Mouse (Mus musculus) kidney, adult 2 months (tissue): ENCODE data around the gene Trip11. TPM values are rescaled to one million over a fixed set of nuclear protein-coding genes. Genes with fewer than 3 reads are reported as not detected.
A peak's percentile ranks its signal among the peaks of the same experiment; 100 is the strongest.

Experiments used
- DNase-seq: peaks from one replicate; pipeline ENCODE4 v3.0.0; 2021
- H3K27ac ChIP-seq: fragments of 200-500 bp; 2 replicates; pipeline ENCODE4 v1.5.1; 2012; ENCODE audit warnings: low read depth, low read length, control low read depth, inconsistent platforms; ENCODE audit not compliant: insufficient read depth
- H3K27me3 ChIP-seq: fragments of 200-500 bp; replicated peaks from 2 replicates; pipeline ENCODE4 v1.6.1; 2012; ENCODE audit warnings: mild to moderate bottlenecking, moderate library complexity, low read length, inconsistent platforms; ENCODE audit not compliant: control insufficient read depth, insufficient read depth
- H3K36me3 ChIP-seq: fragments of 200-500 bp; 2 replicates; pipeline ENCODE4 v1.6.1; 2012; ENCODE audit warnings: mild to moderate bottlenecking, moderate library complexity, low read length, inconsistent platforms; ENCODE audit not compliant: control insufficient read depth, insufficient read depth
- H3K4me1 ChIP-seq: fragments of 200-500 bp; 2 replicates; pipeline ENCODE4 v1.6.1; 2011; ENCODE audit warnings: low read length; ENCODE audit not compliant: control insufficient read depth, insufficient read depth
- H3K4me3 ChIP-seq: fragments of 200-500 bp; 2 replicates; pipeline ENCODE4 v1.5.1; 2011; ENCODE audit warnings: mild to moderate bottlenecking, low read depth, low read length, control low read depth; ENCODE audit not compliant: insufficient read depth
- CTCF ChIP-seq: fragments of 200-500 bp; conservative IDR thresholded peaks from 2 replicates; pipeline ENCODE4 v1.5.1; 2011; ENCODE audit warnings: low read depth, mild to moderate bottlenecking, control low read depth, low read length, moderate library complexity, mixed read lengths; ENCODE audit not compliant: insufficient read depth, insufficient read length
- POLR2A ChIP-seq: fragments of 200-500 bp; IDR thresholded peaks from one replicate; pipeline ENCODE4 v1.6.1; 2011; ENCODE audit warnings: low read depth, low read length, control low read depth
- WGBS: fragments of 180-500 bp; shearing (Covaris S2); methylation state at CpG from one replicate; pipeline ENCODE4 v1.1.7; 2018; 5-methylcytosine and 5-hydroxymethylcytosine counted together
- polyA plus RNA-seq: library from polyadenylated mRNA; depleted of rRNA; stranded (reverse); fragments of >200 nt; gene quantifications from 2 replicates; pipeline ENCODE4 v1.2.3, GENCODE M21; 2012; rRNA removed

Trip11 gene
- polyA plus RNA-seq, 1 experiment, result 4.2 TPM

DNA sequence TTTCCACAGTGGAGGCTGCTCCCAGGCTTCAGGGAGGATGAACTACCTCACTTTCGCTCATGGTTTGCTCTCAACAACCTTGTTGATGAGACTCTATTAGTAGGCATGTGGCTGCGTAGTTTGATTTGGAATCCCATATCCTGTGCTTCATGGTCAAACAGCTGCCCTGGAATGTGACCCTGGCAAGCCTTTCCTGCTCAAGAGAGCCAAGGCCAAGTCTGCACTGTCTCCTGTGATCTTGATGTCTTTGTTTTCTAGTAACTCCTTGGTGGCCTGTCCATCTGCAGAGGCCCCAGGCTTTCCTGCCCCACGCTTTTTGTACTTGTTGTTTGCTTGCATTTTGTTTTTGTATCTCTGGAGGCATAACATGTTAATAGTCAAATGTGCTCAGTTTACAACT is 118.6 kb downstream of the Trip11 start:
- Histone ChIP-seq H3K4me1 (no peaks in the 10 kb centered on the region), H3K27me3 (no peaks in the 10 kb centered on the region), H3K27ac (peak overlapping the region; percentile 72), H3K36me3 (no peaks in the 10 kb centered on the region), H3K4me3 (no peak overlapping the region)
- DNase-seq, result peak; percentile 82
- TF ChIP-seq POLR2A, result no peak
- no peak for TF ChIP-seq CTCF
- 58% methylated on average over 3 of the region's 3 CpGs for WGBS

GRCm38 (mm10) chr12:101793221-101793621 is 119.8 kb downstream of the Trip11 start:
- 78% methylated on average over 5 of the region's 5 CpGs for WGBS
- peak; percentile 84 for DNase-seq
- Histone ChIP-seq H3K27me3 (no peaks in the 10 kb centered on the region), H3K36me3 (no peaks in the 10 kb centered on the region), H3K4me1 (no peaks in the 10 kb centered on the region), H3K4me3 (no peak overlapping the region), H3K27ac (no peak overlapping the region; the same call in 1 of the 2 replicates)
- no peak for TF ChIP-seq POLR2A

DNA sequence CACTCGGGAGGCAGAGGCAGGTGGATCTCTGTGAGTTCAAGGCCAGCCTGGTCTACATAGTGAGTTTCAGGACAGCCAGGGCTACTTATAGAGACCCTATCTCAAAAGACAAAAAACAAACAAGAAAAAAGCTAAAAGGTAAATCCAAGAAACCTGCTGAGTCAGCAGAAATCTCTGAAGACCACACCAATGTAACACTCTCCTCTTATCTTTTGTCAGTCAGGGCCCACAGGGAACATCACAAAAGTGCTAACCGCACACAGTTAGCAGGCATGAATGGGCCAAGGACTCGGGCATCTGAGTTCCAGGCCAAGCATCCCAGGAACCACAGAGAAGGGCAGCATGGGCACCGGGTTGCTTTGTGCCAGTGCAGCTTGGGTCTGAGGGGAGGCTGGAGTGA is 120.4 kb downstream of the Trip11 start:
- H3K36me3 ChIP-seq, result no peaks in the 10 kb centered on the region
- no peak for DNase-seq
- WGBS, result 97% methylated on average over 4 of the region's 4 CpGs
- H3K27me3 ChIP-seq, result no peaks in the 10 kb centered on the region
- no peak overlapping the region for H3K4me3 ChIP-seq
- peak overlapping the region; percentile 74 for H3K27ac ChIP-seq
- H3K4me1 ChIP-seq, result no peaks in the 10 kb centered on the region
- TF ChIP-seq POLR2A, result no peak
- no peak for TF ChIP-seq CTCF

DNA sequence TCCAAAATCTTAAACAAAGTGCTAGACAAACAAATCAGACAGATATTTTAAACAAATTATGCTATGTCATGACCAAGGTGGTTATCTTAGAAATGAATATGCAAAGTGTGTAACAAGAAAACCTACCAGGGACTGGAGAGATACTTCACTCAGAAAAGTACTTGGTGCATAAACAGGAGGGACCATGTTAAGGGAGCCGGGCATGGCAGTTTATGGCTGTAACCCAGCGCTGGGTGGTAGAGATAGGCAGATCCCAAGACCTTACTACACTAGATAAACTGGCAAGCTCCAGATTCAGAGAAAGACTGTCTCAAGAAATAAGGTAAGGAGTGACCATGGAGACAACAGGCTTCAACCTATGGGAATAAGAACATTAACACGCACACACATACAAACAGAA is 123.3 kb downstream of the Trip11 start:
- DNase-seq, result no peak
- no peak for TF ChIP-seq POLR2A
- TF ChIP-seq CTCF, result no peak
- Histone ChIP-seq H3K4me3 (no peak overlapping the region), H3K27me3 (no peaks in the 10 kb centered on the region), H3K4me1 (no peaks in the 10 kb centered on the region), H3K36me3 (no peaks in the 10 kb centered on the region), H3K27ac (no peak overlapping the region)
- WGBS, result 89% methylated on average over 3 of the region's 3 CpGs

DNA sequence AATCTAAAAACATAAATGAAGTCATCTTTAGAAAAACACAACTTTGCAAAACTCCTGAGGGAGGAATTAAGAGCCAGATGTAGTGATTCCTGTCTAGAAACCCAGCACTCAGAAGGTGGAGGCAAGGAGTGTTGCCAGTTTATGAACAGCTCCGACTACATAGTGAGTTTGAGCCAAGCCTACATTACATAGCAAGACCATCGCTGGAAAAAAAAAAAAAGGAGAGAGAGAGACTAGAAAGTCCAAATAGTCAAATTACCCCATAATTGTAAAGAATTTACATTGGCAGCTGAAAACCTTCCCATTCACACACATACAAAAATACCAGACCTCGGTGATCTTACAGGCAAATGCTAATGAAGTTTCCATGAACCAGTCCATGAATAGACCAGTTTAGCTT is 123.8 kb downstream of the Trip11 start:
- 69% methylated on average over 3 of the region's 3 CpGs for WGBS
- DNase-seq, result no peak
- Histone ChIP-seq H3K27ac (no peak overlapping the region), H3K4me1 (no peaks in the 10 kb centered on the region), H3K4me3 (no peak overlapping the region), H3K27me3 (no peaks in the 10 kb centered on the region), H3K36me3 (no peaks in the 10 kb centered on the region)
- TF ChIP-seq CTCF (no peak), POLR2A (no peak)

Other genes with a start within 250 kb of the Trip11 start
- gene Tc2n, start 194.7 kb downstream of the Trip11 start, polyA plus RNA-seq, result 0.19 and 0.27 TPM in 2 replicates
- gene Fbln5, start 94.2 kb downstream of the Trip11 start, polyA plus RNA-seq, result 302 and 308 TPM in 2 replicates
- 3.7 and 5.5 TPM in 2 replicates for gene Atxn3, start 45.0 kb upstream of the Trip11 start, polyA plus RNA-seq
- 3.6 and 5.1 TPM in 2 replicates for gene Cpsf2, start 62.7 kb upstream of the Trip11 start, polyA plus RNA-seq
- gene Slc24a4, start 215.5 kb upstream of the Trip11 start, polyA plus RNA-seq, result 0.05 and 0.11 TPM in 2 replicates